Mouse (Mus musculus): ENCODE data around the gene Nr1d2. TPM values are rescaled to one million over a fixed set of nuclear protein-coding genes. Genes with fewer than 3 reads are reported as not detected.
"Not testable (repeated sequence)": the region's sequence is repeated elsewhere in the genome, so short reads cannot be mapped to it uniquely, and the experiment has no call there.

The Nr1d2 gene
- polyA plus RNA-seq, 1 experiment from 2014 or later, result 4.7 TPM

DNA sequence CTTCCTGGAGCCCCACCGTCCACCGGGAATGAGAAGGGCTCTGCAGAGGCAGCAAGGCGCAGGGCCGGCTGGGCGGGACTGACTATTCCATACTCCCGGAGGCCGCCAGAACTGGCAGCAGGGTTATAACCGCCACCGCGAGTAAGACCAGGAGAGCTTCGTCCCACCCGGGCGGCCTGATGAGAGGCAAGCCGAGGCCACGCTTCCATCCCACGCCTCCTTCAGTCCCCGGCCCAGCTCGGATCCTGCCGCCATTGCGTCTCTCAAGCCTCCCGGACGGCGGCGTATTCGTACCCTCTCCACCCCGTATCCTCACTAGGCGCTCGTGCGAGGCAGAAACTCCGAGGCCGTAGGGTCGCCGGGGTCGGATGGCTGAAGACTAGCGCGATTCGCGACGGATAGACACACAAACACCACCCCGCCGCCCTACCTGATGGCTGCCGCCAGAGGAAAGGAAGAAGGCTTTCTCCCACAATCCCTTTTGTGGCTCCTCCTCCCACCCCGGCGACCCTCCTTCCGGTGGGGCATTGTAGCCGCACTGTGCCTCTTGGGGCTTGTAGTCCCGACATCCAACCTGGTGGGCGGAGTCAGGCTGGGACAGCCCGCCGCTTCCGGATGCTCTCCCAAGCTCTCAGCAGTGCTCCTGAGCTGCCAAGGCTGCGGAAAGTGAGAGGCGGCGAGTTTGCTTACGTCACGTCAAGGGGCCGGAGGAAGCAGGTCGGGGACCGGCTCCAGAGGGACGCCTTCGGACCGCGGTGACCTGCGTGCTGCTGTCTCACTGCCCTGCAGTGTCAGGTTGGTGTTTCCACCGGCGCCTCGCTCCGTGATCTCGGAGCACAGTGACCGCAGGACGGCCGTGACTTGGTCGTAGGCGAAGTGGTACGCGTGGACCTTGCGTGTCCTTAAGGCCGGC lies 31.9 kb upstream of the Nr1d2 start, which contains the start of the genes Nkiras1 and Rpl15:
Gene Nkiras1, plus strand, starts transcription at position 608 of the 913 bp plus-strand sequence.
Gene Rpl15, minus strand, starts transcription at position 863 of the 913 bp plus-strand sequence.
- peaks cover 7% of the 10 kb centered on the region for H3K36me3 ChIP-seq (ENCODE audit: control insufficient read depth, insufficient read depth, low read length)
- DNase-seq (ENCODE audit: low spot score) (peak; percentile 98), ATAC-seq (ENCODE audit: insufficient read depth, low FRiP score, low TSS enrichment) (peak; percentile 98)
- under 1% methylated on average over 70 of the region's 78 CpGs for WGBS
- no peaks in the 10 kb centered on the region for H3K4me1 ChIP-seq (ENCODE audit: control insufficient read depth, insufficient read depth, low read length)
- H3K9me3 ChIP-seq (ENCODE audit: control insufficient read depth, low read length), result no peaks in the 10 kb centered on the region
- H3K27me3 ChIP-seq (ENCODE audit: control insufficient read depth, insufficient read depth, low read length), result no peaks in the 10 kb centered on the region
- H3K27ac ChIP-seq (ENCODE audit: low read depth, low read length), result peak within 1 kb of the TSS; percentile 28
- H3K9ac ChIP-seq (ENCODE audit: low read length), result peak within 1 kb of the TSS; percentile 83
- peak within 1 kb of the TSS; percentile 56 for H3K4me3 ChIP-seq (ENCODE audit: low read depth, low read length)
- peak within 1 kb of the TSS; percentile 70 for H3K4me2 ChIP-seq (ENCODE audit: low read depth)

DNA sequence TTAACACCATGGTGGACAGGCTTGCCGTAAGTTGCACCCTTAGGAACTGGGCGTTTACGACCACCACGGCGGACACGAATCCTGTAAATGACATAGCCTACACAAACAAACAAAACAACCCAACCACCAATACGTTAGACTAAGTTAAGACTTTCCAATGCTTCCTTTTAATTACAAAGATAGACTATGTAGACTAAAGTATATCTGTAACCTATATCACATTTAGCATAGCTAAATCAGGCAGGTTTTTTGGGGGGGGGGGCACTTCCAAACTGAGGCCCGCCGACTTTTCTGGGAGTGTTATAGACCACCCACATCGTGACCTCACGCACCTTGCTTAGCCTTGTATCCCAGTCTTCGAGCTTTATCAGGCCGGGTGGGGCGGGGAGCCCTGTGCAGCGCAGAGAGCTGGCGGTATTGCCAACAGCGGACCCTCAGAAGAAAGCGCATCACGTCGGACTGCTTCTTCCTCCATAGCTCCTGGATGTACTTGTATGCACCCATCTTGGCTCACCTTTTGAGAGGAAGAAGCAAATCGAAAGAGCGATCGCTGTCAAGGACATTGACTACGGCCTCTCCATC lies 31.1 kb upstream of the Nr1d2 start:
- H3K4me1 ChIP-seq (ENCODE audit: control insufficient read depth, insufficient read depth, low read length); H3K36me3 ChIP-seq (ENCODE audit: control insufficient read depth, insufficient read depth, low read length); H3K9me3 ChIP-seq (ENCODE audit: control insufficient read depth, low read length); H3K27me3 ChIP-seq (ENCODE audit: control insufficient read depth, insufficient read depth, low read length); DNase-seq (ENCODE audit: low spot score): not testable (repeated sequence)
- peak; percentile 1; the same call in 1 of the 2 replicates for ATAC-seq (ENCODE audit: insufficient read depth, low FRiP score, low TSS enrichment)
- peak overlapping the region; percentile 70 for H3K4me2 ChIP-seq (ENCODE audit: low read depth)
- peak overlapping the region; percentile 28; the same call in 1 of the 2 replicates for H3K27ac ChIP-seq (ENCODE audit: low read depth, low read length)
- 1% methylated on average over 19 of the region's 24 CpGs for WGBS
- peak overlapping the region; percentile 56 for H3K4me3 ChIP-seq (ENCODE audit: low read depth, low read length)
- H3K9ac ChIP-seq (ENCODE audit: low read length), result peak overlapping the region; percentile 83

DNA sequence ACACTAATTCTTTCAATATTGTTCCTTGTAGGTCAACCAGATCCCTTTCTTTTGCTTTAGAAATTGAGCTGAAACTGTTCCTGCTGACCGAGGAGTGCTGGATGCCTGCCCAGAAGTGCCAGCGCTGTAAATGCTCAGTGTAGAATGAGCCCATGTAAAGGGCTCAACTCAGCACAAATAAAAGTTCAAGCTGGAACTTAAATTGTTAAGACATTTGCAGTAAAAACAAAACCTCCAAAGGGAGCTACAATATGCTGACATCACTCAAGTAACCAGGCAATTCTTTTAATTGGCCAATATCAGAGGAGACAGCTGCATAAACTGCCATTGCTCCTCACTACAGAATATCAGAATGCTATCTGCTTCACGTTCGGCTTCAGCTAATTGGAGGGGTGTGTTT lies 24.5 kb upstream of the Nr1d2 start:
- Histone ChIP-seq H3K36me3 (ENCODE audit: control insufficient read depth, insufficient read depth, low read length) (peaks cover 7% of the 10 kb centered on the region), H3K9me3 (ENCODE audit: control insufficient read depth, low read length) (no peaks in the 10 kb centered on the region), H3K4me3 (ENCODE audit: low read depth, low read length) (no peak overlapping the region), H3K9ac (ENCODE audit: low read length) (no peak overlapping the region), H3K27me3 (ENCODE audit: control insufficient read depth, insufficient read depth, low read length) (no peaks in the 10 kb centered on the region), H3K4me2 (ENCODE audit: low read depth) (no peak overlapping the region), H3K4me1 (ENCODE audit: control insufficient read depth, insufficient read depth, low read length) (no peaks in the 10 kb centered on the region), H3K27ac (ENCODE audit: low read depth, low read length) (no peak overlapping the region)
- no peak for DNase-seq (ENCODE audit: low spot score)
- ATAC-seq (ENCODE audit: insufficient read depth, low FRiP score, low TSS enrichment), result no peak
- 80% methylated on average over 4 of the region's 4 CpGs for WGBS

DNA sequence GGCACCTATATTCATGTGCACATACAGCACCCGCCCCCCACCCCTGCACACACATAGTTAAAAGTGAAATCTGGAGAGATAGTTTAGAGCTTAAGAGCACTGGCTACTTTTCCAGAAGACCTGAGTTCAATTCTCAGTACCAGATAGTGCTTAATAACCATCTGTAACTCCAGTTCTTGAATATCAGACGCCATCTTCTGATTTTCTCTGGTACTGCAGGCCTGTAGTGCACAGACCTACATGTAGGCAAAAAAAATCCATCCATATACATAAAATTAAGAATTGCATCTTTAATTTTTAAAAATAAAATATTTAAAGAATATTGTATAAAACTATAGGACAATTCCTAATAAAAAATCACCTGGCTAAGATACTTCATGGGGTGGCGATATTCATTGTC lies 22.3 kb upstream of the Nr1d2 start:
- Histone ChIP-seq H3K4me2 (ENCODE audit: low read depth) (no peak overlapping the region), H3K27me3 (ENCODE audit: control insufficient read depth, insufficient read depth, low read length) (no peaks in the 10 kb centered on the region), H3K27ac (ENCODE audit: low read depth, low read length) (no peak overlapping the region), H3K4me1 (ENCODE audit: control insufficient read depth, insufficient read depth, low read length) (no peaks in the 10 kb centered on the region), H3K36me3 (ENCODE audit: control insufficient read depth, insufficient read depth, low read length) (no peaks in the 10 kb centered on the region), H3K9ac (ENCODE audit: low read length) (no peak overlapping the region), H3K4me3 (ENCODE audit: low read depth, low read length) (no peak overlapping the region), H3K9me3 (ENCODE audit: control insufficient read depth, low read length) (no peaks in the 10 kb centered on the region)
- DNase-seq (ENCODE audit: low spot score), result no peak
- WGBS, result 86% methylated on average over 3 of the region's 3 CpGs
- ATAC-seq (ENCODE audit: insufficient read depth, low FRiP score, low TSS enrichment), result no peak

DNA sequence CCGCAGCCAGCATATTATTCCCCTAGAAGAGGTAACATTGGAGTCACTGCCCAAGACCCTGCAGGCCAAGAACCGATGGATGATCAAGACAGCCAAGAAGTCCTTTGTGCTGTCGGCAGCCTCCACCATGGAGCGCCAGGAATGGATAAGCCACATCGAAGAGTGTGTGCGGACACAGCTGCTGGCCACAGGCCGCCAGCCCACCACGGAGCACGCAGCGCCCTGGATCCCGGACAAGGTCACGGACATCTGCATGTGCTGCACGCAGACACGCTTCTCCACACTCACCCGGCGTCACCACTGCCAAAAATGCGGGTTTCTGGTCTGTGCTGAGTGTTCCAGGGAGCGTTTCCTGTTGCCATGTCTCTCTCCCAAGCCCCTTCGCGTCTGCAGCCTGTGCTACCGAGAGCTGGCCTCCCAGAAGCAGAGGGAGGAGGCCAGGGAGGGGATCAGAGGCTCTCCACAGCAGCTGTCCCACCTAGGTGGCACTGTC lies 3.8 kb upstream of the Nr1d2 start:
- no peak for ATAC-seq (ENCODE audit: insufficient read depth, low FRiP score, low TSS enrichment)
- H3K4me1 ChIP-seq (ENCODE audit: control insufficient read depth, insufficient read depth, low read length), result no peaks in the 10 kb centered on the region
- 91% methylated on average over 21 of the region's 21 CpGs for WGBS

DNA sequence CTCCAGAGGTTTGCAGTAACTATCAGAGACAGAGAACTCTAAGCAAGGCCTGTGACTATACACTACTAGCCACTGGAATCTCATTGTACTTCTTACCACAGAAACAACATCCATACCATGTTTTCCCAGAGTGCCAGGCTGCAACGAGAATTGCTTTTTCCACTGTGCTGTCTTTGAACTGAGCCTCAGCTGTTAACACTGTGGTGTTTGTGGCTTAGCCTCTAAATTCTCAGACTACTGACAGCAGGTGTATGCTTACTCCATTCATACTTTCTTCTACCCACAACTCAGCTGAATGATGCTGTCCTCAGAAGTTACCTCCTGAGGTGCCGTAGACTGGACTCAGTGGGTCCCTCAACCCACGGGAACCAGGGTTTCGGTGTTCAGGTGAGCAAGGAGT lies 2.9 kb upstream of the Nr1d2 start:
- no peak overlapping the region for H3K4me3 ChIP-seq (ENCODE audit: low read depth, low read length)
- WGBS, result 89% methylated on average over 4 of the region's 4 CpGs
- H3K36me3 ChIP-seq (ENCODE audit: control insufficient read depth, insufficient read depth, low read length), result no peaks in the 10 kb centered on the region
- ATAC-seq (ENCODE audit: insufficient read depth, low FRiP score, low TSS enrichment) (no peak), DNase-seq (ENCODE audit: low spot score) (no peak)
- H3K27ac ChIP-seq (ENCODE audit: low read depth, low read length), result no peak overlapping the region
- no peaks in the 10 kb centered on the region for H3K27me3 ChIP-seq (ENCODE audit: control insufficient read depth, insufficient read depth, low read length)
- no peak overlapping the region for H3K4me2 ChIP-seq (ENCODE audit: low read depth)
- H3K4me1 ChIP-seq (ENCODE audit: control insufficient read depth, insufficient read depth, low read length), result no peaks in the 10 kb centered on the region
- H3K9me3 ChIP-seq (ENCODE audit: control insufficient read depth, low read length), result no peaks in the 10 kb centered on the region
- no peak overlapping the region for H3K9ac ChIP-seq (ENCODE audit: low read length)

More for the DNA sequence above, 3.8 kb upstream of the Nr1d2 start:
- no peak for DNase-seq (ENCODE audit: low spot score)
- Histone ChIP-seq H3K4me2 (ENCODE audit: low read depth) (no peak overlapping the region), H3K9me3 (ENCODE audit: control insufficient read depth, low read length) (no peaks in the 10 kb centered on the region), H3K27me3 (ENCODE audit: control insufficient read depth, insufficient read depth, low read length) (no peaks in the 10 kb centered on the region), H3K27ac (ENCODE audit: low read depth, low read length) (no peak overlapping the region), H3K36me3 (ENCODE audit: control insufficient read depth, insufficient read depth, low read length) (no peaks in the 10 kb centered on the region), H3K9ac (ENCODE audit: low read length) (no peak overlapping the region), H3K4me3 (ENCODE audit: low read depth, low read length) (no peak overlapping the region)

DNA sequence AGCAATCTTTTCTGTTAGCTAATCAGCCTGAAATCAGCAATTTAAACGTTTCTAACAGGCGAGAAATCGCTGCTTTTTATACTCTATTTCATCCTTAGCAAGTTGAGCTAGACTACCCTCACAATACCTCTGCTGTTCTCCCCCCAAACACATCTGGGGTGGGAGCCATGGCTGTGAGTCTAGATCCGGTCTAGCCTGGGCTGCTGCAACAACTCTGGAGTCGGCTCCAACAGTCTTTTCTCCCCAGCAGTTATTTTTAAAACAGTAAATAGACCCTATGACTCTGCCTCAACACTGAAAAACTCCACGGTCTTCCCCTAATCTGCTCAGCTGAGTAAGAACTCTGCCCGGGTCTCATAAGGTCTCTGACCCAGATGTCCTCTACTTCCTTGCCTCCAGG lies 1.2 kb upstream of the Nr1d2 start:
- Histone ChIP-seq H3K36me3 (ENCODE audit: control insufficient read depth, insufficient read depth, low read length) (no peaks in the 10 kb centered on the region), H3K4me2 (ENCODE audit: low read depth) (no peak overlapping the region), H3K4me3 (ENCODE audit: low read depth, low read length) (no peak overlapping the region), H3K27me3 (ENCODE audit: control insufficient read depth, insufficient read depth, low read length) (no peaks in the 10 kb centered on the region), H3K9ac (ENCODE audit: low read length) (no peak overlapping the region), H3K4me1 (ENCODE audit: control insufficient read depth, insufficient read depth, low read length) (no peaks in the 10 kb centered on the region), H3K27ac (ENCODE audit: low read depth, low read length) (no peak overlapping the region), H3K9me3 (ENCODE audit: control insufficient read depth, low read length) (no peaks in the 10 kb centered on the region)
- WGBS, result 72% methylated on average over 7 of the region's 7 CpGs
- DNase-seq (ENCODE audit: low spot score) (no peak), ATAC-seq (ENCODE audit: insufficient read depth, low FRiP score, low TSS enrichment) (no peak)

DNA sequence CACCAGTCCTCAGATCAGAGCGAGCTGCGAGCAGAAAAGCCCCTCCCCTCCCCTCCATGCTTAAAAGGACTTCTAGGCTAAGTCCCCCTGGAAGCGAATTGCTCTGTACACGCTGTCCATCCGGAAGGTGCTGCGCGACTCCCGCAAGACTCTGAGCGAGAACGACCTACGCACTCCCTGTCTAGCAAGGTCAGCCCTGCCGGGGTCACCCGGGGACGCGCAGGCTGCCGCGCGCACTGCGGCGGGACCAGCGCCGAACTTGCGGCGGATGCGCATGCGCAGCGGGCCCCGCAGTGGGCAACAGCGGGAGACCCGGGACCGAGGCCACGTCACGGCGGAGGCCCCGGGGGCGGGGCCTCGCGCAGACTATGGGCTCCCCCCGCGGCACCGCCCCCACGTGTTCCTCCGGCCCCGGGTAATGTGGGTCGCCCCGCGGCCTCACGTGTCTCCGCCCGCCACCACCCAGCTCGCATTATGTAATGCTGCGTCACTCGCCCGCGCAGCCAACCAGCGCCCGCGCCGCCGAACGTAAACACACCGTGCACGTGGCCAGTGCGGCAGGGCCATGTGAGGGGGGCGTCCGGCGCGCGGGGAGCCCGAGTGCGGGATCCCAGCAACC lies 687 bp downstream of the Nr1d2 start:
- peak overlapping the region; percentile 82 for H3K4me2 ChIP-seq (ENCODE audit: low read depth)
- peak overlapping the region; percentile 60 for H3K9ac ChIP-seq (ENCODE audit: low read length)
- H3K4me3 ChIP-seq (ENCODE audit: low read depth, low read length), result peak overlapping the region; percentile 76
- H3K27me3 ChIP-seq (ENCODE audit: control insufficient read depth, insufficient read depth, low read length), result no peaks in the 10 kb centered on the region
- no peaks in the 10 kb centered on the region for H3K4me1 ChIP-seq (ENCODE audit: control insufficient read depth, insufficient read depth, low read length)
- DNase-seq (ENCODE audit: low spot score) (peak; percentile 97), ATAC-seq (ENCODE audit: insufficient read depth, low FRiP score, low TSS enrichment) (peak; percentile 95)
- no peaks in the 10 kb centered on the region for H3K9me3 ChIP-seq (ENCODE audit: control insufficient read depth, low read length)
- WGBS, result under 1% methylated on average over 61 of the region's 71 CpGs
- 0 out of 2 replicates have a peak overlapping the region, but pooled peaks have one; percentile 34 for H3K27ac ChIP-seq (ENCODE audit: low read depth, low read length)
- no peaks in the 10 kb centered on the region for H3K36me3 ChIP-seq (ENCODE audit: control insufficient read depth, insufficient read depth, low read length)

Measured in neural tube, embryonic 11.5 days (tissue).